Mouse (Mus musculus) liver, postnatal 0 days (tissue): ENCODE measurements around the gene Pofut2. TPM values are rescaled to one million over a fixed set of nuclear protein-coding genes. Genes with fewer than 3 reads are reported as not detected.

Experiments
- ATAC-seq: fragments of 200-750 bp; cut with Nextera tagmentation; 2 replicates; pipeline ENCODE4 v1.8.0; 2017; ENCODE audit warnings: mild to moderate bottlenecking, moderate library complexity
- DNase-seq: peaks from one replicate; pipeline ENCODE4 v3.0.0-alpha.2; 2016
- H3K27ac ChIP-seq: fragments of 300-500 bp; sonication (generic); 2 replicates; pipeline ENCODE4 v1.5.1; 2014; ENCODE audit warnings: antibody characterized with exemption, moderate library complexity, mild to moderate bottlenecking, low read depth
- H3K27me3 ChIP-seq: fragments of 300-500 bp; sonication (generic); 2 replicates; pipeline ENCODE4 v1.6.1; 2014; ENCODE audit warnings: low read length, control low read depth, mixed read lengths; ENCODE audit not compliant: insufficient read depth
- H3K36me3 ChIP-seq: fragments of 300-500 bp; sonication (generic); replicated peaks from 2 replicates; pipeline ENCODE4 v1.6.1; 2014; ENCODE audit warnings: mild to moderate bottlenecking, control low read depth, low read length, moderate library complexity, mixed read lengths; ENCODE audit not compliant: insufficient read depth
- H3K4me1 ChIP-seq: fragments of 300-500 bp; sonication (generic); 2 replicates; pipeline ENCODE4 v1.6.1; 2014; ENCODE audit warnings: antibody characterized with exemption, mild to moderate bottlenecking, control low read depth; ENCODE audit not compliant: insufficient read depth
- H3K4me2 ChIP-seq: fragments of 300-500 bp; sonication (generic); 2 replicates; pipeline ENCODE4 v1.6.1; 2014; ENCODE audit warnings: low read depth, mild to moderate bottlenecking, low read length, moderate library complexity, mixed read lengths
- H3K4me3 ChIP-seq: fragments of 300-500 bp; sonication (generic); 2 replicates; pipeline ENCODE4 v1.5.1; 2014; ENCODE audit warnings: low read depth, low read length
- H3K9ac ChIP-seq: fragments of 300-500 bp; sonication (generic); replicated peaks from 2 replicates; pipeline ENCODE4 v1.6.1; 2014; ENCODE audit warnings: mild to moderate bottlenecking, moderate library complexity
- H3K9me3 ChIP-seq: fragments of 300-500 bp; sonication (generic); 2 replicates; pipeline ENCODE4 v1.6.1; 2016; ENCODE audit warnings: mild to moderate bottlenecking, control low read depth, low read length, mixed read lengths
- CTCF ChIP-seq: sonication (generic); IDR thresholded peaks from 2 replicates; pipeline ENCODE4 v1.5.1; 2016; ENCODE audit warnings: antibody characterized with exemption, low read depth
- EP300 ChIP-seq: IDR thresholded peaks from 2 replicates; pipeline ENCODE4 v1.6.1; 2016; ENCODE audit warnings: antibody characterized with exemption, low read depth, mild to moderate bottlenecking
- WGBS: fragments of 180-500 bp; shearing (Covaris S2); extraction: QIAGEN DNeasy Blood & Tissue Kit; methylation state at CpG from one replicate; pipeline ENCODE4 v1.1.7; 2014; ENCODE audit not compliant: insufficient replicate concordance; 5-methylcytosine and 5-hydroxymethylcytosine counted together
- polyA plus RNA-seq: library from polyadenylated mRNA; unstranded; fragments of >200 nt; fragmentation: Nextera tagmentation; extraction: Ambion mirVana; gene quantifications from 2 replicates; pipeline ENCODE4 v1.2.1, GENCODE M21; 2015

Pofut2 gene
- polyA plus RNA-seq, 1 experiment from 2014 or later = 17.2 TPM

- DNase-seq (no peak), ATAC-seq (no peak)
- no peak for TF ChIP-seq EP300
- TF ChIP-seq CTCF = no peak
- 23% methylated on average over 5 of the region's 5 CpGs for WGBS
- Histone ChIP-seq H3K27me3 (no peaks in the 10 kb centered on the region), H3K9me3 (no peaks in the 10 kb centered on the region), H3K9ac (no peak overlapping the region), H3K36me3 (no peaks in the 10 kb centered on the region), H3K4me1 (peaks cover 8% of the 10 kb centered on the region), H3K4me2 (no peak overlapping the region), H3K27ac (no peak overlapping the region), H3K4me3 (no peak overlapping the region)
Observed at GRCm38 (mm10) chr10:77288639-77289195, 29.7 kb downstream of the Pofut2 start.

DNA sequence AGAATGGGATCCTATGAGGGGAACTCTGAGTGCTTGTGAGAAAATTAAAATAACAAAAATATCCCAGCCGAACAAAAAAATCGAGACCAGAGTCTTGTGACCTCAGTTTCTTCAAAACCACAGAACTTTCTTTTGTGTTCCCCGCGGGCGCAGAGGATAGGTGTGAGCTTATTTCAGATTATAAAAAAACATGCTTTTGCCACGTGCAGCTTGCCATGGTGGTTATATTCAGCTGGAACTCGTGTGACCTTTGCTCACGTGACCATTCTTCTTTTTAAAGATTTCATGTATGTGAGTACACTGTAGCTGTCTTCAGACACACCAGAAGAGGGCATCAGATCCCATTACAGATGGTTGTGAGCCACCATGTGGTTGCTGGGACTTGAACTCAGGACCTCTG, 30.5 kb downstream of the Pofut2 start:
- H3K4me1 ChIP-seq = peaks cover 8% of the 10 kb centered on the region
- no peaks in the 10 kb centered on the region for H3K36me3 ChIP-seq
- no peak for DNase-seq
- ATAC-seq = no peak
- H3K9ac ChIP-seq = no peak overlapping the region
- no peak overlapping the region for H3K27ac ChIP-seq
- WGBS = 72% methylated on average over 8 of the region's 8 CpGs
- H3K9me3 ChIP-seq = no peaks in the 10 kb centered on the region
- no peaks in the 10 kb centered on the region for H3K27me3 ChIP-seq
- H3K4me3 ChIP-seq = no peak overlapping the region
- no peak for TF ChIP-seq CTCF
- no peak for TF ChIP-seq EP300
- no peak overlapping the region for H3K4me2 ChIP-seq

GRCm38 (mm10) chr10:77290624-77291366, 31.8 kb downstream of the Pofut2 start:
- no peak for TF ChIP-seq CTCF
- TF ChIP-seq EP300 = no peak
- Histone ChIP-seq H3K36me3 (no peaks in the 10 kb centered on the region), H3K4me3 (no peak overlapping the region), H3K4me2 (no peak overlapping the region), H3K4me1 (peaks cover 8% of the 10 kb centered on the region), H3K27ac (no peak overlapping the region), H3K9me3 (no peaks in the 10 kb centered on the region), H3K27me3 (no peaks in the 10 kb centered on the region), H3K9ac (no peak overlapping the region)
- no peak for ATAC-seq
- WGBS = 61% methylated on average over 17 of the region's 17 CpGs
- no peak for DNase-seq

GRCm38 (mm10) chr10:77294691-77295090, 35.7 kb downstream of the Pofut2 start:
- no peaks in the 10 kb centered on the region for H3K4me1 ChIP-seq
- H3K27me3 ChIP-seq = no peaks in the 10 kb centered on the region
- no peak for DNase-seq
- H3K4me3 ChIP-seq = no peak overlapping the region
- TF ChIP-seq CTCF = no peak
- no peak for TF ChIP-seq EP300
- no peaks in the 10 kb centered on the region for H3K9me3 ChIP-seq
- no peak for ATAC-seq
- no peak overlapping the region for H3K4me2 ChIP-seq
- no peak overlapping the region for H3K27ac ChIP-seq
- H3K9ac ChIP-seq = no peak overlapping the region
- 76% methylated on average over 12 of the region's 12 CpGs for WGBS
- H3K36me3 ChIP-seq = no peaks in the 10 kb centered on the region

DNA sequence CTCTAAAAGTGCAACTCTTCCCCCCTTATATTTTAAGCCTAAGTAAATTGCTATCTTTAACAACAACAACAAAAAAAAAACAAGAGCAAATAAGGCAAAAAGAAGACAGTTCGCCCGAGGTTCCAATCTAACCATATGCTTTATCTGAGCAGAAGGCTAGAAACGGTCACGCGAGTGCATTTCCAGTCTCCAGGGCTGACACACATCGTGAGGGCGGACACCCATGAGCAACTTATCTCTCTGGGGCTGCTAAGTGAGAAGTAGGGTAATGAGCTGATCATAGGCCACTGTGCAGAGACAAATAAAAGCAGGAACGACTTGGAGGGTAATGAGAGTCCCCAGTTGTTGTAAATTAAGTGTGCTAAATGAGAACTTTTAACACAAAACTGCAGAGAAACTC, 39.6 kb downstream of the Pofut2 start:
- no peak overlapping the region for H3K27ac ChIP-seq
- H3K36me3 ChIP-seq = no peaks in the 10 kb centered on the region
- DNase-seq = no peak
- ATAC-seq = no peak
- H3K9ac ChIP-seq = no peak overlapping the region
- no peaks in the 10 kb centered on the region for H3K4me1 ChIP-seq
- H3K4me3 ChIP-seq = no peak overlapping the region
- TF ChIP-seq EP300 (no peak), CTCF (no peak)
- H3K27me3 ChIP-seq = no peaks in the 10 kb centered on the region
- H3K9me3 ChIP-seq = no peaks in the 10 kb centered on the region
- H3K4me2 ChIP-seq = no peak overlapping the region
- WGBS = 64% methylated on average over 8 of the region's 8 CpGs

DNA sequence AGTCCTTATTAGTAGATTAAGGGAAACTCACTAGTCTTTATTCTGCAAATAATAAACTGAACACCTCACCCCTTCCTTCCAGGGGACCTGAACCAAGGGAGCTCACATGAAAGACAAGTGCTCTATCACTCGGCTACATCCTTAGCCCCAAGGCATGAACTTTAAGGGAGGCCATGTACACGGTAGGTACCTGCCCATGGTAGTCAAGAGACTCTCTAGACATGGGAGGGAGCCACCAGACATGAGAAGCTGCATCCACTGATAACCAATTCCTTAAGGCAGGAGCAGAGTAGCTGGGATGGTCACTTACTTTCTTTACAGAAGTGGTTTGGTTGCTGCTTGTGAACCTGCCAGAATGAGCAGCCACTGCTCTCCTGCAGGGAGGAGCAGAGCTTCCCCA, 40.2 kb downstream of the Pofut2 start:
- no peak for DNase-seq
- TF ChIP-seq CTCF (no peak), EP300 (no peak)
- H3K4me1 ChIP-seq = no peaks in the 10 kb centered on the region
- no peak for ATAC-seq
- H3K27me3 ChIP-seq = no peaks in the 10 kb centered on the region
- no peak overlapping the region for H3K4me3 ChIP-seq
- no peaks in the 10 kb centered on the region for H3K36me3 ChIP-seq
- no peak overlapping the region for H3K27ac ChIP-seq
- 65% methylated on average over 2 of the region's 2 CpGs for WGBS
- no peak overlapping the region for H3K9ac ChIP-seq
- H3K4me2 ChIP-seq = no peak overlapping the region
- no peaks in the 10 kb centered on the region for H3K9me3 ChIP-seq
